Mouse (Mus musculus) heart, embryonic 11.5 days (tissue): ENCODE data around the gene Zfyve1. TPM values are rescaled to one million over a fixed set of nuclear protein-coding genes. Genes with fewer than 3 reads are reported as not detected.

ENCODE experiments used
- ATAC-seq: fragments of 200-750 bp; cut with Nextera tagmentation; replicated peaks from 2 replicates; pipeline ENCODE4 v1.8.0; 2017; ENCODE audit warnings: moderate library complexity; ENCODE audit not compliant: insufficient number of reproducible peaks, low FRiP score, low TSS enrichment
- H3K27ac ChIP-seq: fragments of 300-500 bp; sonication (generic); 2 replicates; pipeline ENCODE4 v1.5.1; 2014; ENCODE audit warnings: mild to moderate bottlenecking, low read depth, low read length
- H3K27me3 ChIP-seq: fragments of 300-500 bp; sonication (generic); 2 replicates; pipeline ENCODE4 v1.6.1; 2014; ENCODE audit warnings: mild to moderate bottlenecking, low read length, mixed read lengths; ENCODE audit not compliant: control insufficient read depth, insufficient read depth
- H3K36me3 ChIP-seq: fragments of 300-500 bp; sonication (generic); 2 replicates; pipeline ENCODE4 v1.6.1; 2014; ENCODE audit warnings: mild to moderate bottlenecking, low read length, moderate library complexity, mixed read lengths; ENCODE audit not compliant: control insufficient read depth, insufficient read depth
- H3K4me1 ChIP-seq: fragments of 300-500 bp; sonication (generic); 2 replicates; pipeline ENCODE4 v1.6.1; 2014; ENCODE audit warnings: low read length; ENCODE audit not compliant: control insufficient read depth, insufficient read depth
- H3K4me2 ChIP-seq: fragments of 300-500 bp; sonication (generic); 2 replicates; pipeline ENCODE4 v1.6.1; 2014; ENCODE audit warnings: mild to moderate bottlenecking, moderate library complexity
- H3K4me3 ChIP-seq: fragments of 300-500 bp; sonication (generic); 2 replicates; pipeline ENCODE4 v1.5.1; 2014; ENCODE audit warnings: low read depth, low read length
- H3K9ac ChIP-seq: fragments of 300-500 bp; sonication (generic); 2 replicates; pipeline ENCODE4 v1.6.1; 2014; ENCODE audit warnings: mild to moderate bottlenecking, low read depth, low read length, moderate library complexity
- H3K9me3 ChIP-seq: fragments of 300-500 bp; sonication (generic); replicated peaks from 2 replicates; pipeline ENCODE4 v1.6.1; 2016; ENCODE audit warnings: low read length; ENCODE audit not compliant: control insufficient read depth
- WGBS: fragments of 180-500 bp; shearing (Covaris S2); extraction: QIAGEN DNeasy Blood & Tissue Kit; methylation state at CpG from one replicate; pipeline ENCODE4 v1.1.7; 2014; ENCODE audit not compliant: insufficient replicate concordance; 5-methylcytosine and 5-hydroxymethylcytosine counted together
- polyA plus RNA-seq: library from polyadenylated mRNA; unstranded; fragments of >200 nt; fragmentation: Nextera tagmentation; extraction: Ambion mirVana; gene quantifications from 2 replicates; pipeline ENCODE4 v1.2.1, GENCODE M21; 2014

Gene Zfyve1
- polyA plus RNA-seq, 1 experiment from 2014 or later, result 12.3 TPM

DNA sequence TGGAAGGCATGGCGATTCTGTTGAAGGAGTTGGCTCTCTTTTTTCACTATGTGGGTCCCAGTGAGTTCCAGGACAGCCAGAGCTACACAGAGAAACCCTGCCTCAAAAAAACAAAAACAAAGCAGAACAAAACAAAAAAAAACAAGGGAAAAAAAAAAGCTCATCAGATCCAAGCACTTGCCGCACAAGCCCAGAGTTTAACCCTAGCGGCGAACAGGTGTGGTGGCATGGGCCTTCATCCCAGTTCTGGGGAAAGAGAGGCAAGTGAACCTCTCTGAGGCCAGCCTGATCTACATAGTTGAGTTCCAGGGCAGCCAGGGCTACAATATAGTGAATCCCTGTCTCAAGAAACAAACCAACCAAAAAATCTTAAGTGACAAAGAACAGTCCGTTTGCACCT lies 19.6 kb downstream of the Zfyve1 start:
- no peaks in the 10 kb centered on the region for H3K9me3 ChIP-seq
- no peak overlapping the region for H3K27ac ChIP-seq
- H3K4me1 ChIP-seq, result peaks cover 21% of the 10 kb centered on the region
- no peaks in the 10 kb centered on the region for H3K27me3 ChIP-seq
- no peak overlapping the region for H3K4me2 ChIP-seq
- no peak for ATAC-seq
- H3K9ac ChIP-seq, result no peak overlapping the region
- H3K36me3 ChIP-seq, result peaks cover 14% of the 10 kb centered on the region
- 99% methylated on average over 5 of the region's 5 CpGs for WGBS
- no peak overlapping the region for H3K4me3 ChIP-seq

DNA sequence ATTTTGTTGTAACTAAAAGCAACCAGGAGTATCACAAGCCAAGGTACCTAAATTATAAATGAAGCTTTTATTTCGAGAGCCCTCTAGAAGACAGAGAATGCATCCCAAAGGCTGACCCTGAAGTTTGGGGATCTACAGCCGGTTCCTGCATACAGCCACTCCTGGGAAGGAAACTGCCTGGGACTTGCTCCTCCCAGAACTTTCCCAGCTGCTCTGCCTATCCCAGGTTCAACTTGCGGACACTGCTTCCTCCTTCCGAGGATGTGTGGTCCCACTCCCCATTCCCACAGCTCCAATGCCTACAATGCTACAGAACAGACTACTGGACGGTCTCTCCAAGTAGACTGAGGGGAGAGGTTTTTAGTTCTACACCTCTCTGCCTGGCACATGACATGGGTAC lies 24.3 kb downstream of the Zfyve1 start:
- no peak overlapping the region for H3K9ac ChIP-seq
- H3K36me3 ChIP-seq, result peaks cover 26% of the 10 kb centered on the region
- H3K4me3 ChIP-seq, result no peak overlapping the region
- WGBS, result 83% methylated on average over 5 of the region's 5 CpGs
- H3K9me3 ChIP-seq, result no peaks in the 10 kb centered on the region
- no peak overlapping the region for H3K27ac ChIP-seq
- H3K4me1 ChIP-seq, result no peaks in the 10 kb centered on the region
- H3K27me3 ChIP-seq, result no peaks in the 10 kb centered on the region
- no peak overlapping the region for H3K4me2 ChIP-seq
- no peak for ATAC-seq

DNA sequence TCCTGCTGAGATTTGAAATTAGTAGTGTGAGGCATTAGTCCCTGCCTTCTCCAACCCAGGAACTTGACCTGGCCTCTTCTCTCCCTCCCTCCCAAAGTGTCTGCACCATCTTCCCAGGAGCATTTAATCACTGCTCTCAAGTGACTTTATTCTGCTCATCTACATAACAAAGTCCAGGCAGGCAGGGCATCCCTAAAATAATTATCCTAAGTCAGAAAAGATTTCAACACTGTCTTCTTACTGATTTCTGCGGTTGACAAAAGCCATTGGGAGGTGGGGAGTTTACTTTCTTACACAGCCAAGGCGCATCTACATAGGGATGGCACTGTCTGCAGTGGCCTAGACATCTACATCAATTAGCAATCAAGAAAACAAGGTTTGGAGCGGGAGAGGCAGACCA lies 27.2 kb downstream of the Zfyve1 start:
- Histone ChIP-seq H3K9me3 (no peaks in the 10 kb centered on the region), H3K9ac (no peak overlapping the region), H3K27ac (no peak overlapping the region), H3K36me3 (peaks cover 26% of the 10 kb centered on the region), H3K4me3 (no peak overlapping the region), H3K4me2 (no peak overlapping the region), H3K27me3 (no peaks in the 10 kb centered on the region), H3K4me1 (no peaks in the 10 kb centered on the region)
- 78% methylated on average over 3 of the region's 3 CpGs for WGBS
- no peak for ATAC-seq

DNA sequence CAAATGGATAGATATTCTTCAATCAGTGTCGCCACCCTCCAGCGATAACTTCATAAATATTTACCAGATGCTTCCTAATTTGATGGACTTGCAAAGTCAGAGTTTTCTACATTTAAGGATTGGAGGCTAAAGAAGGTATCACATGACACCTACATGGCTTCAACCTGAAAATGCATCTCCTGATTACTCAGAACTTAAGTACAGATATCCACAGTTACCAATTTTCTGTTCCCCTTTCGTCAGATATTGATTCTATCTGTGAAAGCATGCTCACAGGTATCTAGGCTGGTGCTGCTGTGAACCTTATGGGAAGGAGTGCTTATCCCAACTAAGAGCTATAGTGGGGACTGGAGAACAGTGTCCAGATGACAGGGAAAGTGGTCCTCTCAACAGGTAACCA lies 34.4 kb downstream of the Zfyve1 start:
- Histone ChIP-seq H3K9me3 (no peaks in the 10 kb centered on the region), H3K36me3 (peaks cover 13% of the 10 kb centered on the region; the same call in 1 of the 2 replicates), H3K27me3 (no peaks in the 10 kb centered on the region), H3K27ac (no peak overlapping the region), H3K4me3 (no peak overlapping the region), H3K9ac (no peak overlapping the region), H3K4me1 (0 out of 2 replicates have a peak, but pooled peaks cover 2% of the 10 kb centered on the region), H3K4me2 (no peak overlapping the region)
- 94% methylated on average over 3 of the region's 3 CpGs for WGBS
- ATAC-seq, result no peak

DNA sequence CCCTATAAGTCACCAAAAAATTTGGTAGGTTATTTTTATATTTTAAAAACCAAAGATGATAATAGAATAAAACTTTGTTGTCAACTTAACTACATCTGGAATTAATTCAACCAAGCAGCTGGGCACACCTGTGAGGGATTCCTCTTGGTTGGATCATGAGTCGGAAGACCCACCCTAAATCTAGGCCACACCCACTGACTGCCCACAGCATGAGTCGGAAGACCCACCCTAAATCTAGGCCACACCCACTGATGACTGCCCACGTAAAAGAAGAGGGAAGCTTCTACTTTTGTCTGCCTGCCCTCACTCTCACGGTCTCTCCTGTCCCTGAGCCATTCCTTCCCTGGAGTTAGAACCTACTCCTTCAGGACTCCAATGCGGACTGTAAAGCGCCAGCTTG lies 36.8 kb downstream of the Zfyve1 start:
- Histone ChIP-seq H3K9ac (no peak overlapping the region), H3K9me3 (no peaks in the 10 kb centered on the region), H3K36me3 (peaks cover 18% of the 10 kb centered on the region), H3K4me2 (no peak overlapping the region), H3K27me3 (no peaks in the 10 kb centered on the region), H3K4me1 (0 out of 2 replicates have a peak, but pooled peaks cover 2% of the 10 kb centered on the region), H3K27ac (no peak overlapping the region), H3K4me3 (no peak overlapping the region)
- no peak for ATAC-seq
- WGBS, result 70% methylated on average over 6 of the region's 6 CpGs

DNA sequence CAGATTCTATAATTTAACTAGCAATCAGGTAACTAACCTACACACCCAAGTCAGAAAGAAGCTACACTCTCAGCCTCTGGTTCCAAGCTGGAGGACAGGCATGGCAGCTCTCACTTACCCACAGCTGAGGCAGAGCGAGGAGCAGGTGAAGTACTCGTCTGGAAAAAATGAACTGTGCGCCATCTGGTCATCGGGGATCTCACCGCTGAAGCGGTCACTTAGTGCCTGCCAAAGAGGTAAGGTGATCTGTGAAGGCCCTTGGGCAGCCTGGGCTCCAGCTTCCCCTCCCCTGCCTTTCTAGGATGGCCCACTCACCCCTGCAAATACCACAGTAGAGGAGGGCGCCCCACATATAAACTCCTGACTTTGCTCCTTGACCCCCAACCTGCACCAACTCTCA lies 38.5 kb downstream of the Zfyve1 start:
- H3K27me3 ChIP-seq, result no peaks in the 10 kb centered on the region
- no peak overlapping the region for H3K9ac ChIP-seq
- H3K4me3 ChIP-seq, result no peak overlapping the region
- H3K36me3 ChIP-seq, result peaks cover 16% of the 10 kb centered on the region
- 92% methylated on average over 7 of the region's 7 CpGs for WGBS
- H3K4me1 ChIP-seq, result 0 out of 2 replicates have a peak, but pooled peaks cover 2% of the 10 kb centered on the region
- H3K9me3 ChIP-seq, result no peaks in the 10 kb centered on the region
- no peak for ATAC-seq
- no peak overlapping the region for H3K4me2 ChIP-seq
- no peak overlapping the region for H3K27ac ChIP-seq

DNA sequence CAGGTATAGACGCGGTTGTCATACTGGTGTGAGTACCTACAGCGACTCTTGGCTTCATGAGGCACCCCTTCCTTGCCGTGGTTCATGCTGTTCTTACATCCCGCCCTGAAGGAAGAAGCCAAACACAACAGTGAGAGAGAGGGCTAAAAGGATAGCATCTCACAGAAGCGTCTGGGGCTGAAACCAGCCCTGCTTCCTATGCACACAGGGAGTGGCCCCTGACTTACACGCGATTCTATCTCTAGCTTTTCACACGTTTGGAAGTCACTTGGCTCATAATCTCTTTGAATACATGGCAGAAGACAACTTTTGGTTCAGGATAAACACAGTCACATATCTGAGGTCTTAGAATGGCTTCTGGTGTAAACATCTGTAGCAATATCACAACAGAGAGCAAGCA lies 41.4 kb downstream of the Zfyve1 start:
- WGBS, result 62% methylated on average over 9 of the region's 9 CpGs
- no peak for ATAC-seq
- Histone ChIP-seq H3K4me1 (no peaks in the 10 kb centered on the region), H3K36me3 (peaks cover 32% of the 10 kb centered on the region), H3K4me2 (no peak overlapping the region), H3K4me3 (no peak overlapping the region), H3K9ac (no peak overlapping the region), H3K27ac (no peak overlapping the region), H3K9me3 (no peaks in the 10 kb centered on the region), H3K27me3 (no peaks in the 10 kb centered on the region)

DNA sequence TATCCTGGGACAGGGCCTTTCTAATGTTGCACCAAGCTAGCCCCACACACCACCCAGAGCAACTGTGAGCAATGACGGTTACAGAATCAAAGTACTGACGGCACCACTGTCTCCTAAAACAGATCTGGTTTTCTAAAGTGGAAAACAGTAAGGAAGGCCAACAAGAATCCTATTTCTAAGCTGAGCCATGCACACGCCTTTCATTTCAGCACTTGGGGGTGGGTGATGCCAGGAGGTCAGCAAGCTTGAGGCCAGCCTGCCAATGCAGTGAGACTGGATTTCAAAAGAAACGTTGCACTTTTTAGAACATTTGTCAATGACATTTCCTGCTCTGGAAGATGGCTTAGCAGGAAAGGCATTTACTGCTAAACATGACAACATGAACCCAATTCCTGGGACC lies 43.2 kb downstream of the Zfyve1 start:
- no peak overlapping the region for H3K27ac ChIP-seq
- peaks cover 37% of the 10 kb centered on the region for H3K36me3 ChIP-seq
- H3K9me3 ChIP-seq, result no peaks in the 10 kb centered on the region
- H3K4me2 ChIP-seq, result no peak overlapping the region
- no peak overlapping the region for H3K4me3 ChIP-seq
- H3K4me1 ChIP-seq, result no peaks in the 10 kb centered on the region
- H3K27me3 ChIP-seq, result no peaks in the 10 kb centered on the region
- H3K9ac ChIP-seq, result no peak overlapping the region
- ATAC-seq, result no peak
- WGBS, result 77% methylated on average over 4 of the region's 4 CpGs

DNA sequence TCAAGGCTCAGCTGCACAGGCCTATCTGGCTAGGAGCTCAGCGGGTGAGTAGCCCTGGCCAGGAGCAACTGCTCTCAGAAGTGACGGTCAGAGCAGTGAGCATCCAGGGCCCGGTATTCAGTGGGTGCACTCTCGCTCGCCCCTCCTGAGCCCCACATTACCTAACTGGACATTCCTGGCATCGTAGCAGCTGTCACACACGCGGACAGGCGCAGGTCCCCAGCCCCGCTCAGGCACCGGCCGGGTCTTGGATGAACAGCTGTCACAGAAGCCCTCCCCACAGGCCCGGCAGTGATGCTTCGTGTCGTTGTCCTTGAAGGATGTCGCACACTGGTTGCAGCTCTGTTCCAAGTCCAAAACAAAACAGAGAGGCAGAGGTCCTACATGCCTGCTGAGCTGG lies 45.7 kb downstream of the Zfyve1 start:
- H3K36me3 ChIP-seq, result peaks cover 32% of the 10 kb centered on the region
- no peak overlapping the region for H3K27ac ChIP-seq
- WGBS, result 86% methylated on average over 16 of the region's 16 CpGs
- ATAC-seq, result no peak
- H3K4me3 ChIP-seq, result no peak overlapping the region
- no peaks in the 10 kb centered on the region for H3K27me3 ChIP-seq
- no peak overlapping the region for H3K9ac ChIP-seq
- no peaks in the 10 kb centered on the region for H3K4me1 ChIP-seq
- no peak overlapping the region for H3K4me2 ChIP-seq
- H3K9me3 ChIP-seq, result no peaks in the 10 kb centered on the region
